Mouse (Mus musculus) erythroblast, embryonic 14.5 days (primary cell): ENCODE measurements around the gene Coq2.

Experiments used
- GATA1 ChIP-seq: IDR thresholded peaks from 2 replicates; pipeline ENCODE4 v1.6.1; 2012; ENCODE audit warnings: low read length, inconsistent platforms, mixed read lengths
- TAL1 ChIP-seq: IDR thresholded peaks from 3 replicates; pipeline ENCODE4 v1.6.1; 2012; ENCODE audit warnings: low read length, inconsistent platforms, mixed read lengths

GRCm38 (mm10) chr5:100710012-100710411 is 35.1 kb upstream of the Coq2 start:
- TF ChIP-seq TAL1, result no peak
- no peak for TF ChIP-seq GATA1
